Mouse (Mus musculus) right cerebral cortex, postnatal 14 days (tissue): ENCODE data around the gene Atf7.
A peak's percentile ranks its signal among the peaks of the same experiment; 100 is the strongest.
"Not testable (repeated sequence)": the region's sequence is repeated elsewhere in the genome, so short reads cannot be mapped to it uniquely, and the experiment has no call there.

Experiments
- DNase-seq: peaks from one replicate; pipeline ENCODE4 v3.0.0; 2022

The Atf7 gene

DNA sequence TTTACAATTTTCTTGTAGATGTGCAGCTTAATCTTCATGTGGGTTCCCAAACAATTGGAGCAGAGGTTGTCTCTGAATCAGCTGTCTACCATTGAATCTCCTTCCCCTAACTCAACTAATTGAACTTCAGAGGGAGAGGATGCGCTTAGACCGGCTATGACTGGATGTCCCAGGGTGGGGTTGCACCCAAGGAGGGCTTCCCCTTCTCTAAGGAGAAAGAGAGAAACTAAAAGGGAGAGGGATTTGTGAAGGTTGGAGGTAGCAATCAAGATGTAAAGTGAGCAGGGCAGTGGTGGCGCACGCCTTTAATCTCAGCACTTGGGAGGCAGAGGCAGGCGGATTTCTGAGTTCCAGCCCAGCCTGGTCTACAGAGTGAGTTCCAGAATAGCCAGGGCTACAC is 5.8 kb downstream of the Atf7 start:
- DNase-seq, result no peak

DNA sequence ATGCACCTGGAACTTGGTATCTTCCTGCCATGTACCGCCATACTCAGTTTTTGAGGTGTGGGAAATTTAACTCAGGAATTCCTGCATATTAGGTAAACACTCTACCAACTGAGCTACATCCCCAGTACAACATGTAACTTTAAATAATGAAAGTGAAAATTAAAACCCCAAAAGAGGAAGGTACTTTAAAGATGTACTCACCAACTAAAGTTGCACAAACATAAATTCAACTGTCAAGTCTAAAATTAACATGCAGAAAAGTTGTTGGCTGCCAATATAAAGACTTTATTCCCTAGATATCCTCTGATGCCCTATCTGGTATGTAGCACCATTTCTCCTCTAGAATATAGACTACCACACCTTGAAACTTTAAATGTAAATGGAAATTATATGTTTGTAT is 7.6 kb downstream of the Atf7 start:
- no peak for DNase-seq

DNA sequence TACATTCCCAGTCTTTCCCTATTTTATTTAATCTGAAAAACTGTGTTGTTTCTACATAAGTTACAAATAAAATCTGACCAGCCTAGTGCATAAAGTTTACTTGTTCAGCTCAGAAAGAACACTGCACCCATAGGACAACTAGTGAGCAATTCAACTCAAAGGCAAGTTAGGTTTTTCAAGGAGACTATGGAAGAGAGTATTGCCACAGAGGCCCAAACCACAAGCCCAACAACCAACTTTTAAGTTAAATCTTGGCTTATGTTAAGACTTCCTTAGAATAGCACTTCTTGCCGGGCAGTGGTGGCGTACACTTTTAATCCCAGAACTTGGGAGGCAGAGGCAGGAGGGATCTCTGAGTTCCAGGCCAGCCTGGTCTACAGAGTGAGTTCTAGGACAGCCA is 9.1 kb downstream of the Atf7 start:
- no peak for DNase-seq

DNA sequence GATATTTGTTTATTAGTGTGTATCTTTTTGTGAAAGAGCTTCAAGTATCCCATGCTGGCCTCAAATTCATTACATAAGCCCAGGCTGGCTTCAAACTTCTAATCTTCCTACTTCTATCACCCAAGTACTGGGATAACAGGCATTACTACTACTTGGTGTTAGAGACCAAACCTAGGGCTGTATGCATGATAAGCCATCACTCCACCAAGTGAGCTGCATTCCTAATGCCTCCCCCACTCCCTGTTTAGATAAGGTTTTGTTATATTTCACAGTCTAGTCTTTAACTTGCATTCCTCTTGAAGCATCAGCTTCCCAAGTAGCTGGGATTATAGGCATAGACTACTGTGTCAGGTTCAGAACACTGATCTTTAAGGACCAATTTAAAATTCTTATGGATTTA is 11.0 kb downstream of the Atf7 start:
- no peak for DNase-seq

DNA sequence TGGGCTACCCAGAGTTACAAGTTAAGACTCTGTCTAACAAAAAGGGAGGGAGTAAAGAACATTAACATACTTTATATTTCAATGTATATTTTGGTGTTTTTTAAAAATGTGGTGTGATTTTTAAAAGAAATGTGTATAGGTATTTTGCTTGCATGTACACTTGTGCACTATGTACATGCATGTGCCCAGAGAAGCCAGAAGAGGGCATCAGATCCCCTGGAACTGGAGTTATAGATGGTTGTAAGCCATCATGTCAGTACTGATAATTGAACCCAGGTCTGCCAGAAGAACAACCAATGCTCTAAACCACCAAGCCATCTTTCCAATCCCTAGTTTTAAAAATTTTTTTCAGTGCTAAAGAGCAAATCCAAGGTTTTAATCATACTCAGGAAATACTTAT is 12.3 kb downstream of the Atf7 start:
- no peak for DNase-seq

DNA sequence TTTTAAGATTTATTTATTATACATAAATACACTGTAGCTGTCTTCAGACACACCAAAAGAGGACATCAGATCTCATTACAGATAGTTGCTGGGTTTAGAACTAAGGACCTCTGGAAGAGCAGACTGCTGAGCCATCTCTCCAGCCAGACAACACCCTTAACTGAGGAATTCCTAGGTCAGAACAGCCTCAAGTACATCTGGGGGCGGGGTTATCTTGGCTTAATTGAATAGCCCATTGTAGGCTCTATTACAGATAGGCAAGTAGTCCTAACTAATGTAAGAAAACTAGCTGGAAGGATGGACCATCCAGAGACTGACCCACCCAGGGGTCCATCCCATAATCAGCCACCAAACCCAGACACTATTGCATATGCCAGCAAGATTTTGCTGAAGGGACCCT is 16.7 kb downstream of the Atf7 start:
- not testable (repeated sequence) for DNase-seq

DNA sequence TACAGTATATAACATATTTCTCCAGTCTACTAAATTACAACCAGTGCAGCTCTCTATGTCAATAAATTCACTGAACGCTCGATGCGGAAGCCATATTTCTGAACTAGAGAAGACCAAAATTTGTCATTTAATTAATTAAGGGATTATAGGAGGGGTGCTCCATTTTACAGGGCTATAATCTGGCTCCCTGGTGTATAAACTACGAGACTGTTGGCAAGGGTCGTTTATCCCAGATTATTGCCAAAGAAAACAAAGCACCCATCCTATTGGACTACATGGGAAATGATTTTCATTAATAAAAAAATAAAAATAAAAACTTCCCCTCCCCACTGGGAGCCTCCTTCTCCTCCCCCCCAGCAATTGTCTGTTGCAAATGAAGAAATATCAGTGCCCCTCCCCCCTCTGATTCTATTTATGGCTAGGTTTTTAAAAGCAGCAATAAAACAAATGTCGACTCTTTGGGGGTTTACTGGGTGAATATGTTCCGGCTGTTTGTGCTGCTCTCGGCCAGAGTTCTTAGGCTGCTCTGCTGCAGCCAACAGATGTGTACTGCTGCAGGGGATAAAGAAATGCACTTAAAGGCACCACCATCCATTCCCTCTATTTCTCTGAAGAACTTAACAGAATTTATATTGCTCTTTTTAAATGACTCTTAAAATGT is 31.1 kb downstream of the Atf7 start:
- DNase-seq, result no peak

DNA sequence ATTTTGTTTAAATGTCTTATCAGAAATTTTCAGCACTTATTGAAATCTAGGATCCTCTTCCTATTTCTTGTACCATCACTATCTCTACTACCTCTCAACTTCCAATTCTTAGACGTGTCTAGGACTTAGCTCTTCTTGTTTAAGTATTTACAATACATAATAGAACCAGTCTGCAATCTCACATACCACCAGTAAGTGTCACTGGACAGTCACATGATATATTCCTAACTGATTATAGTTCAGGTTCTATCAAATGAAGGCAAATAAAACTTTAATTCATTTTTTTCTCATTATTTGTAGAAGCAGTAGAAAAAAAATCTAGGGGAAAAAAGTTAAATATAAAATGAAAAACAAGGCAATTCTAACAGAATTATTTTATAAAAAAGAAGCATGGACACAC is 32.6 kb downstream of the Atf7 start:
- no peak for DNase-seq

DNA sequence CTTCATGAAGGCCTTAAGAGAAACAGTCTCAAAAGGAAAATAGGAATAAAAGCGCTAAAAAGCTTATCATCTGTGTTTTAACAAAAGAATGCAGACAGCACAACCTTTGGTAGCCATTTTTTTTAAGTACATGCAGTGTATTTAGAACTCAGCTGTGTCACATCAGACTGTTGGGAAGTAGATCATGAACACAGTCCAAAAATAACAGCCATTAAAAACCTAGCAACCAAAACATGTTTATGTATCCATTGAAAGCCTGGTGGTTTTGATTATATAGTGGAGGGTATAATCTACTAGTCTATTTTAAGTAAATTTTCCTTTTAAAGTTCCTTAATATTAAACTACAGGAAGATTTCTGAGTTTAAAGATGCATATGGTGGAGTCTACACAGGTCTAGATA is 34.7 kb downstream of the Atf7 start:
- no peak for DNase-seq

DNA sequence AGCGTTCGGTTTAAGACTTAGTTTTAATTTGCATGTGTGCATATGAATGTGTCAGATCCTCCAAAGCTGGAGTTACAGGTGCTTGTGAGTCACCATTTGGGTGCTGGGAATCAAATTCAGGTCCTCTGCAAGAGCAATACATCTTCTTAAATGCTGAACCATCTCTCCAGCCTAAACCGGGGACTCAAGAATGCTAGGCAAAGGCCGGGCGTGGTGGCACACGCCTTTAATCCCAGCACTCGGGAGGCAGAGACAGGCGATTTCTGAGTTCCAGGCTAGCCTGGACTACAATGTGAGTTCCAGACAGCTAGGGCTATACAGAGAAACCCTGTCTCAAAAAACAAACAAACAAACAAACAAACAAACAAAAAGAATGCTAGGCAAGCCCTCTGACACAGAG is 35.4 kb downstream of the Atf7 start:
- DNase-seq, result no peak

DNA sequence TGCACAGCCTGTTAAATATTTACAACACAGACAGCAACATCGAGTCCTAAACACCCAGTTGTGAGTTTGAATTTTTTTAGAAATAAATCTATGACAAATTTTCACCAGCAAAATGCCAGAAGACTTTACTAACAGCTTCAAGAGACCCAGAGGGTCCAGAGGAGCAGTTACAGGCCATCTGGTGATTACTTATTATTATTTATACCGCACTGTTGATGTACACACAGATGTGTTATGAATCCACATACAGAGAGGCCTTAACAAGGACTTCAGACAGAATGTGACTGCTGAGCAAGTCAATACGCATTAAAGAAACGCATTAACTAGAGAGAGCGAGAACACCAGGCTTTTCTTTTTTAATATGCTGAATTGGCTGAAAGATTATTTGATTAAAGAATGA is 39.8 kb downstream of the Atf7 start:
- no peak for DNase-seq

DNA sequence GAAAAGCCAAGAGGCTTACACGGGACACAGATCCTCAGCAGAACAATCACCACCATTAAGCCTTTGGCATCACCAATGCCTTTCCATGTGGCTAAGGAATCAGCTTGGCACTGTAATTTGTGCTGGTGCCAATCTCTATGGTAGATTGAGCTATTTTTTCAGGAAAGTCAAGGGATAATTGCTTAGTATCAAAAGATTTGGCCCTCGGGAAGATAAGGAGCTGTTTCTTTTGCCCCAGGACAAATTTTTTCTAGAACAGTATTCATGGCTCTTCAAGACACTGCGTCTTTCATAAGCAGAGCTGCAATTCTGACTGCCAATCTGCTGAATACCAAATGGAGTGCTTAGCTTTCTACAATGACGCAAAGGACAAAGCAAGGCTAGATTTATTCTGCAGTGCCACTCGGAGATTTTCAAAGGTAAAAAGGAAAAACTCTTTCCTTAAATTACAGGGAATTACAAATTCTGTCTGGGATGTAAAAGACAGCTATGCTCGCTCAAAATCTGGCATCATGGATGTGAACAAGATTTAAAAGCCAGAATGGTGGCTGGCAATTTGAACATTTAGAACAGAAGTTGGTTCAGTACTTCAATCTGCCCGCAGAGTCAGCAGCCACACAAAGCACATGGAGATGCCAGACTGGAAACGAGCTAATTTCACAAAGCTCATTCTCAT is 41.4 kb downstream of the Atf7 start:
- peak; percentile 12 for DNase-seq

DNA sequence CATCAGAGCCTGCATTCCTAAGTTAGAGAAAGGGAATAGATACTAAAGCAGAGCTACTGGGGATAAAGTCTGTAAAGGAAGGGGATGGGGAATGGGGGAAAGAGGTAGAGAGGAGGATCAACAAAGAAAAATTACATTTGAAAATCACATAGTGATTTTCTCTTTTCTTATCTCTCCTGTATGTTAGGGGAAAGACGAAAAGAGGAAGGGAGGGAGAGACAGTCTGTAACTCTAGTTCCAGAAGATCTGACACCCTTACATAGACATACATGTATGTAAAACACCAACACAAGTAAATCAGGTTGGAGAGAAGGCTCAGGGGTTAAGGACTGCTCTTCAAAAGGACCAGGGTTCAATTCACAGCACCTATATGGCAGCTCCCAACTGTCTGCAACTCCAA is 44.1 kb downstream of the Atf7 start:
- DNase-seq, result no peak

DNA sequence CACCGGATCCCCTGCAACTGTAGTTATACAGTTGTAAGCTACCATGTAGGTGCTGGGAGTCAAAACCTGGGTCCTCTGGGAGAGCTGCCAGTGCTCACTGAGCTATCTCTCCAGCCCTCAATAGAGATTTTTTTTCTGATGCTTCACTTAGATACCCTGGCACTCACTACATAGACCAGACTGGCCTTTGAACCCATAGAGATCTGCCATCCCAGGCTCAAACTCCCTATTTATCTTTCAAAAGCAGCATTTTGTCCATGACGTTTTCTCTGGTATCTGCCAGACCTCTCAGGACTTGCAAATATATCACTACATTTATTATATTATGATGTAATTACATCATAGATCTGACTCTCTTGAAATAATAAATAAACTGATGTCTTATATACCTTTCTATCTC is 46.9 kb downstream of the Atf7 start:
- DNase-seq, result no peak

DNA sequence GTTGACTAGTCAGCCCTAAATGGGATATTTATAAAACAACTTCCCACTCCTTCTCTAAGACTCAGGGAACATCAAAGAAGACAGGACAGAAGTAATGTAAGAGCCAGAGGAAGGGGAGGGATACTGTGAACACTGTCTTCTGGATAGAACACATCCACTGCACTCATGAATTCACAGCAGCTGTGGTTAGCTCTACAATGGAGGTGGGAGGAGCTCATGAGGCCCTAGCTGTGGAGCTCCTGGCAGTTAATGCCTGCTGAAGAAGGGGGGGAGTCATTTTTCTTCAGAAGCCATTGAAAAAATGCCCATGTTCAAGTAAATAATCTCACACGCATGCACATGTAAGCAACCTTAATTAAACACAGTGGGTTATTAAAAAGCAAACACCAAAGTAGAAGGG is 48.3 kb downstream of the Atf7 start:
- no peak for DNase-seq

DNA sequence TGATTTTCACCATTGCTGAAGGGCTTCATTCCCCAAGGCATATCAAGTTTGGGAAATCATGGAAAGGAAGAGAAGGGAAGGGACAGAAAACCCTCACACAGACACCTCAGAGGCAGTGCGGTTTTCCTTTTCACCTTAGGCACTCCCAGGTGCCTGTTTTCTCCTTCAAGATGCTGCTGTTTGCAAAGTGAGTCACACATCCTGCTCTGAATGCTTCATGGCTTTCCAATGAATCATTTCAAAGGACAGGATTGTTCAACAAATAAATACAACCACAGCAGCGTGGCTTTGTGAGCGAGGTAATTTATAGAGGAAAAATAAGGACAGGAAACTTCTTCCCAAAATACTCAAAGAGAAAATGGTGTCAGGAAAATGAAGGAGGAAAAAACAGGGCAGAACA is 53.2 kb downstream of the Atf7 start:
- no peak for DNase-seq

DNA sequence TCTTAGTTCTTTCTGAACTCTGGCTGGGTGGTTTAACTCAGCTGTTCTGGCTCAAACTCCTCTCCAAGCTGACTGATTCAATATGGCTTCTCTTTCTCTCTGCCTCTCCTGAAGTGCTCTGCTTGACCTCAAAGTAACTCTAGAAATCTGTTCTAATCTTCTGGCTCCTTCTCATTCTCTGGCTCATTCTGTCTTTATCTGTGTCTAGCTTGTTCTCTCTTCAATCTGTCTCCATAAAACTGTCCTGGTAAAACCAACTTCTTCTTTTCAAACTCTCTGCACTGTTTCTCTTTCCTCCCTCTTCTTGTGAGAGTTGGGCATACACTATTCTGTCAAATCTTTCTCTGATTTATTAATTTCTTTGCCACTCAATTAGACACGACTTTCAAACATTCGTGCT is 57.4 kb downstream of the Atf7 start:
- DNase-seq, result no peak

DNA sequence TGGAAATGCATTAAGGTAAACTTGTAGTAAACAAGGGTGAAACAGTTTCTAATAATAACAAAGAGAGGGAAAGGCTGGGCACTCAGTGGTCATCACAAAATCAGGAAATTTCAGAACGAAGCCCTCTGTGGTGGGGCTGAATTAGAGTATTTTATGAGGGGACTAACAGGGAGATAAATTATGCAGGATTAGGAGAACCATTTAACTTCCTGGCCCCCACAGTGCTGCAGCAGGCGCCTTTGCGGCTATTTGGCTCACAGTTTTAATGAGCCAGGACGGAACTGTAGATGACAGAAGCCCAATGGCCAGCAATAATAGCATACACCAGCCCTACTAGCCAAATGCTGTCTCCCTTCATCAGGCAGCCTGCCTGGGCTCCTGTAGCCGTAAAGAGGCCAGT is 61.6 kb downstream of the Atf7 start:
- DNase-seq, result no peak

DNA sequence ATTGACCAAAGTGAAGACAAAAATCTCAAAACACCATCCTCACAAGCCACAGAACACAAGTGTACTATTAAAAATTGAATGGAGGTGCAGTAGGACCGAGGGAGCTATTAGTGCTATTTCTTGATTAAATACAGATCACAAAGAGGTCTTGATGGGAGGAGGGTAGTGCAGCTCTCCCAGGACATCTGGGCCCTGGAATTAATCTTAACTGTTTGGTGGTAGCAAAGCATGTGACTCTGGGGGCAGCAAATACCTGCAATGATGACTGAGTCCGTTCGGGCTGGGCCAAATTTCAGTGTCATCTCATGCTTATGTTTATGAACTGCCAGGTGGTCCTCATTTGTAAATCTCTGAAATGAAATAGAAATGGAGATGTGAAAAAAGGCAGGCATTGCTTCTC is 62.2 kb downstream of the Atf7 start:
- no peak for DNase-seq

DNA sequence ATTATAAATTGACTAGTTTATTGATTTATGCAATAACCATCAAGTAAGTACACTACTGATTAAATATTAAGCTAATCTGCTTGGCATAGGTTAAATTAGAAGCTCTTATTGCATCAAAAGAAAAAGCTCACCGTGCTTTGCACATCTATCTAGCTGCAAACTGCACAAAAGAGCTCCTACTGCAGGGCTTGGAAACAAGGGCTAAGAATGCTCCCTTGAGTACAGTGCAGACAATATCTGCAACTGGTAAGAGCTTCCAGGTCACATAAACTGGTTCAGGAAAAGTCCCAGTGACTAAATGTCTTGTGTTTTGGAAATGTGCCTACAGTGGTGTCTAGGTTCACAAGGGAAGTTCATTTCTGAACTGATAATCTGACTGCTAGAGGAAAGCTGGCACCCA is 62.8 kb downstream of the Atf7 start:
- DNase-seq, result no peak

DNA sequence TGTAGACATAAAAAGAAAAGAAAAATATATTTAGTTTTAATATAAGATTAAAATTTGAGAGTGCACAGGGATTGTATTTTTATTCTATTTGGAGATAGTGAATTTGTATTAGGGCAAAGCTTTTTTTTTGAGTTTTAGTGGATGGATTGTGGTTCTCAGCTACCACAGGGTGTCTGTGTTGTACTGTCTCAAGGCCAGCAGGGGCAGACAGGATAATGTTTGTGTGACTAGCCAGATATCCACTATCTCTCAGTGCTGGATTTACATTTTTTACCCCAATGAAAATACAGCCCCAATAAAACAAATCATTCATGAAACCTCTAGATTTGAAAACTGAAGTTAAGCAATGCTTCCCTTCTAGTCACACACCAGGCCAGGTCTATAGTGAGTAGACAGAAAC is 67.7 kb downstream of the Atf7 start:
- no peak for DNase-seq

DNA sequence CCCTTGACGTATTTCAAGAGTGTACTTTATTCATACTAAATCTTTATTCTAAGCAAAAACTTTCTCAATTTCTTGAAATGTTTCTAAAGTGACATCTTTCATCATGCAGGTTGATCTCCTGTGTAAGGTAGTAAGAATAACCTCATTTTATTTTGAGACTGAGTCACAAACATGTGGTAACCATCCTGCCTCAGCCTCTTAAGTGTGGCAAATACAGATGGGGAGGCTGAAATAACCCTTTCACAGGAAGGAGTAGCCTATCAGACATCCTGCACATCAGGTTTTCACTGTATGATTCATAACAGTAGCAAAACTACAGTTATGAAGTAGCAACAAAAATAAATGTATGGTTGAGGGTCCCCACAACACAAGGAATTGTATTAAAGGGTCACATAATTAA is 69.7 kb downstream of the Atf7 start:
- no peak for DNase-seq

DNA sequence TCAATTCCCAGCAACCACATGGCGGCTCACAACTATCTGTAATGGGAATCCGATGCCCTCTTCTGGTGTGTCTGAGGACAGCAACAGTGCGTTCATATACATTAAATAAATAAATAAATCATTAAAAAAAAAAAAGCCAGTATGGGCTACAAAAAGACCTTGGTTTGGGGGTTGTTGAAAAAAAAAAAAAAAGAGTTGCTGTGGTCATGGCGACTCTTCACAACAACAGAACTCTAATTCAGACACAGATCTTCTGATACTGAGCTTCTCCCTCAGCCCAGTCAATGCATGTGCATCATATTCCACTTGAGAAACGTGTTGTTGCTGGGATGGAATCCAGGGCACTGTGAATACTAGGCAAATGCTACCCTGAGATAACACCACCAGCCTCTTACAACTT is 72.7 kb downstream of the Atf7 start:
- DNase-seq, result no peak

DNA sequence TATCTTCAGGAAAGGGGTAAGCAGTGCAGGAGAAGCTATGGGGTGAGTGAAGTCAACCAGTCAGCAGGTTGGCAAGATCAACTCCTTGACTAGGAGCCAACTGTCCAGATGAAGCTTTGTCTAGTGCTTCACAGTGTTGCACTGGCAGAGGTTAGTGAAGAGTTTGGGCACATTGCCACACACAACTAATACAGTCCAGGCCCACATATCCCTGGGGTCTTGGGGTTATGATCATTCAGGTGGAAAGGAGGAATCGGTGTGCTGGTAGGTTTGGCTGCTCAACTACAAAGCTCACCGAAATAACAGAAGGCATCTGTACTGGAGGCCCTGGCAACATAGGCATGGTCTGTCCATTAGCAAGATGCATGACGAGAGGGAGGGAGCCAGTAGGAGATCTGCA is 77.8 kb downstream of the Atf7 start:
- no peak for DNase-seq

DNA sequence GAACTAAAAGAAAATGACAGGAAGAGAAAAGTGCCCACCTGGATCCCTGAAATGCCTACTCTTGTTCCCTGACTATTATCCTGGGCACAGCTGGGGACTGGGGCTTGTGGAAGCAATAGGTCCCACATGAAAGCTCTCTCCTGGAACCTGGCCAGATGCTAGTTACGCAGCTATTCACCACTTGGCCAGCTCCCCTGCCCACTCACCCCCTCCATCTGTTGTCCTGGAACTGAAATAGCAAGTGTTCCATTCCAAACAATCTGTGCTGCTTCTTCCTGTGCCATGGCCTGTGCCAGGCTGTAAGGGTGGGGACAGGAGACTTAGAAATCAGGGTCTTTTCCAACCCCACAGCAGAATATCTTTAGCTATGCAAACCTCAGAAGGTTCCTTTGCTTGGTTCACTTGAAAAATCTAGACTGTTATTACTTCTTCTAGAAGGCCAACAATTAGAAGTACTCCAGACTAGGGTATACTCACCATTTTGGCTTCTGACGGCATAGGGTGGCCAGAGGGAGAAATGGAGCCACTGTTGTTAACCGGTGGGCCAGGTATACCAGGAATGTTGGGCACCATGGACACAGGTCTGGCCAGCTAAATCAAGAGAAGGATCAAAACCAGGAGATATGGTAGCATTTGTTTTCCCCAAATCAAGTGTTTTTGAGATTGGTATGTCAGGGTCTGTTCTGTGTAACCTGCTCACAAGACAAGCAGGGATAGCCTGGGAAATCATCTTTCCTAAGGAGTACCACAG is 78.4 kb downstream of the Atf7 start:
- DNase-seq, result peak; percentile 71
